Mouse (Mus musculus): ENCODE results near the gene Stat4. TPM values are rescaled to one million over a fixed set of nuclear protein-coding genes. Genes with fewer than 3 reads are reported as not detected.

The Stat4 gene
- polyA plus RNA-seq, 1 experiment from 2014 or later: 0.93 TPM

GRCm38 (mm10) chr1:52100496-52100895 lies 113.5 kb downstream of the Stat4 start:
- Histone ChIP-seq H3K27me3 (ENCODE audit: control insufficient read depth, insufficient read depth, low read length) (no peaks in the 10 kb centered on the region), H3K27ac (ENCODE audit: low read depth, low read length) (no peak overlapping the region), H3K4me2 (replicated peaks; ENCODE audit: low read depth, low read length) (no peak overlapping the region), H3K4me1 (replicated peaks; ENCODE audit: control insufficient read depth, insufficient read depth, low read length) (no peaks in the 10 kb centered on the region), H3K9me3 (ENCODE audit: control insufficient read depth, low read length) (no peaks in the 10 kb centered on the region), H3K36me3 (ENCODE audit: control insufficient read depth, insufficient read depth, low read length) (no peaks in the 10 kb centered on the region), H3K4me3 (ENCODE audit: low read depth, low read length) (no peak overlapping the region), H3K9ac (ENCODE audit: low read depth, low read length) (no peak overlapping the region)
- DNase-seq (ENCODE audit: low spot score) (no peak), ATAC-seq (ENCODE audit: low FRiP score) (no peak)
- WGBS: 73% methylated on average over 6 of the region's 6 CpGs

DNA sequence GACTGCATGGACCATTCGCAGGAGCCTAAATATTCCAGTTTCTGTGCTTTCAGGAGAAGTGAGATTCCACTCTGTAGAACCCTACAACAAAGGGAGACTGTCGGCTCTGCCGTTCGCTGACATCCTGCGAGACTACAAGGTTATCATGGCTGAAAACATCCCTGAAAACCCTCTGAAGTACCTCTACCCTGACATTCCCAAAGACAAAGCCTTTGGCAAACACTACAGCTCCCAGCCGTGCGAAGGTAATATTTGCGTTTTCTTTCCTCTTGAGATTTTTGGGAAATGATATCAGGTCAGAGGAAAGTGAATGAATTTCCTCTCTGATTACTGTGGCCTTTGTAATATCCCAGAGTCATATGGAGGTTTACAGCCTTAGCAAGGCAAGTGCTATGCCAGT lies 115.8 kb downstream of the Stat4 start:
- ATAC-seq (ENCODE audit: low FRiP score): no peak
- H3K27me3 ChIP-seq (ENCODE audit: control insufficient read depth, insufficient read depth, low read length): no peaks in the 10 kb centered on the region
- no peak overlapping the region for H3K4me3 ChIP-seq (ENCODE audit: low read depth, low read length)
- H3K9ac ChIP-seq (ENCODE audit: low read depth, low read length): no peak overlapping the region
- no peak overlapping the region for H3K4me2 ChIP-seq (replicated peaks; ENCODE audit: low read depth, low read length)
- DNase-seq (ENCODE audit: low spot score): no peak
- no peaks in the 10 kb centered on the region for H3K4me1 ChIP-seq (replicated peaks; ENCODE audit: control insufficient read depth, insufficient read depth, low read length)
- no peaks in the 10 kb centered on the region for H3K9me3 ChIP-seq (ENCODE audit: control insufficient read depth, low read length)
- 94% methylated on average over 8 of the region's 8 CpGs for WGBS
- no peak overlapping the region for H3K27ac ChIP-seq (ENCODE audit: low read depth, low read length)
- no peaks in the 10 kb centered on the region for H3K36me3 ChIP-seq (ENCODE audit: control insufficient read depth, insufficient read depth, low read length)

GRCm38 (mm10) chr1:52107206-52107605 lies 120.3 kb downstream of the Stat4 start:
- H3K27ac ChIP-seq (ENCODE audit: low read depth, low read length): no peak overlapping the region
- 93% methylated on average over 11 of the region's 11 CpGs for WGBS
- no peak overlapping the region for H3K4me2 ChIP-seq (replicated peaks; ENCODE audit: low read depth, low read length)
- H3K4me3 ChIP-seq (ENCODE audit: low read depth, low read length): no peak overlapping the region
- ATAC-seq (ENCODE audit: low FRiP score) (no peak), DNase-seq (ENCODE audit: low spot score) (no peak)
- H3K27me3 ChIP-seq (ENCODE audit: control insufficient read depth, insufficient read depth, low read length): no peaks in the 10 kb centered on the region
- H3K9ac ChIP-seq (ENCODE audit: low read depth, low read length): no peak overlapping the region
- H3K9me3 ChIP-seq (ENCODE audit: control insufficient read depth, low read length): no peaks in the 10 kb centered on the region
- H3K4me1 ChIP-seq (replicated peaks; ENCODE audit: control insufficient read depth, insufficient read depth, low read length): no peaks in the 10 kb centered on the region
- H3K36me3 ChIP-seq (ENCODE audit: control insufficient read depth, insufficient read depth, low read length): no peaks in the 10 kb centered on the region

DNA sequence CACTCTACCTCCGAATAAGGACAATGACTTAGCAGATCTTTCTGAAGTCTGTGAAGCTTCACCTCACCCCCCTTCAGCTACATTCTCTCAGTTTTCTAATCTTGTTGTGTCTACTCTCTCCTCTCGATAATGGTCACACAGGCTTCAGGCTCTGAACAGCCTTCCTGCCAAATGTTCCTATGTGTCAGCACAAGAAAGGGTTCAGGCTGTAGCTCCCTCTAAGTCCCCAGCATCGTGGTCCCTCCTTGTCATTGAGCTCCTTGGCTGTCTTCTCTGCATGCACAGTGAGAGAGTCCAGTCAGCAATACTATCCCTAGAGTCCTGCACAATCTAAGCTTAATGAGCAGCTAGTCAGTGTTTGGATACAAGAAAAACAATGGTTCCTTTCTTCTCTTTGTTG lies 124.3 kb downstream of the Stat4 start:
- H3K4me1 ChIP-seq (replicated peaks; ENCODE audit: control insufficient read depth, insufficient read depth, low read length): peaks cover 4% of the 10 kb centered on the region; the same call in 1 of the 2 replicates
- H3K4me2 ChIP-seq (replicated peaks; ENCODE audit: low read depth, low read length): no peak overlapping the region
- ATAC-seq (ENCODE audit: low FRiP score): no peak
- H3K9ac ChIP-seq (ENCODE audit: low read depth, low read length): no peak overlapping the region
- no peaks in the 10 kb centered on the region for H3K36me3 ChIP-seq (ENCODE audit: control insufficient read depth, insufficient read depth, low read length)
- no peaks in the 10 kb centered on the region for H3K27me3 ChIP-seq (ENCODE audit: control insufficient read depth, insufficient read depth, low read length)
- no peaks in the 10 kb centered on the region for H3K9me3 ChIP-seq (ENCODE audit: control insufficient read depth, low read length)
- H3K4me3 ChIP-seq (ENCODE audit: low read depth, low read length): no peak overlapping the region
- no peak for DNase-seq (ENCODE audit: low spot score)
- H3K27ac ChIP-seq (ENCODE audit: low read depth, low read length): no peak overlapping the region
- WGBS: 71% methylated on average over 3 of the region's 3 CpGs

GRCm38 (mm10) chr1:52112301-52112700 lies 125.4 kb downstream of the Stat4 start:
- no peak for DNase-seq (ENCODE audit: low spot score)
- Histone ChIP-seq H3K4me3 (ENCODE audit: low read depth, low read length) (no peak overlapping the region), H3K4me1 (replicated peaks; ENCODE audit: control insufficient read depth, insufficient read depth, low read length) (peaks cover 4% of the 10 kb centered on the region; the same call in 1 of the 2 replicates)

GRCm38 (mm10) chr1:52113067-52113665 lies 126.2 kb downstream of the Stat4 start:
- peak; percentile 59 for ATAC-seq (ENCODE audit: low FRiP score)
- 25% methylated on average over 7 of the region's 7 CpGs for WGBS
- H3K9me3 ChIP-seq (ENCODE audit: control insufficient read depth, low read length): no peaks in the 10 kb centered on the region
- peak overlapping the region; percentile 64 for H3K9ac ChIP-seq (ENCODE audit: low read depth, low read length)
- no peak for DNase-seq (ENCODE audit: low spot score)
- peak overlapping the region; percentile 53 for H3K4me2 ChIP-seq (replicated peaks; ENCODE audit: low read depth, low read length)
- no peaks in the 10 kb centered on the region for H3K36me3 ChIP-seq (ENCODE audit: control insufficient read depth, insufficient read depth, low read length)
- peak overlapping the region; percentile 31 for H3K4me3 ChIP-seq (ENCODE audit: low read depth, low read length)
- peaks cover 4% of the 10 kb centered on the region; the same call in 1 of the 2 replicates for H3K4me1 ChIP-seq (replicated peaks; ENCODE audit: control insufficient read depth, insufficient read depth, low read length)
- H3K27ac ChIP-seq (ENCODE audit: low read depth, low read length): peak overlapping the region; percentile 62; the same call in 1 of the 2 replicates
- H3K27me3 ChIP-seq (ENCODE audit: control insufficient read depth, insufficient read depth, low read length): no peaks in the 10 kb centered on the region

More at GRCm38 (mm10) chr1:52112301-52112700, 125.4 kb downstream of the Stat4 start:
- Histone ChIP-seq H3K27me3 (ENCODE audit: control insufficient read depth, insufficient read depth, low read length) (no peaks in the 10 kb centered on the region), H3K27ac (ENCODE audit: low read depth, low read length) (no peak overlapping the region), H3K36me3 (ENCODE audit: control insufficient read depth, insufficient read depth, low read length) (no peaks in the 10 kb centered on the region), H3K4me2 (replicated peaks; ENCODE audit: low read depth, low read length) (no peak overlapping the region), H3K9ac (ENCODE audit: low read depth, low read length) (no peak overlapping the region), H3K9me3 (ENCODE audit: control insufficient read depth, low read length) (no peaks in the 10 kb centered on the region)
- WGBS: 80% methylated on average over 1 of the region's 1 CpGs
- no peak for ATAC-seq (ENCODE audit: low FRiP score)

GRCm38 (mm10) chr1:52113666-52114069 lies 126.7 kb downstream of the Stat4 start:
- DNase-seq (ENCODE audit: low spot score): peak; percentile 99
- H3K4me1 ChIP-seq (replicated peaks; ENCODE audit: control insufficient read depth, insufficient read depth, low read length): peaks cover 4% of the 10 kb centered on the region; the same call in 1 of the 2 replicates
- peak overlapping the region; percentile 53 for H3K4me2 ChIP-seq (replicated peaks; ENCODE audit: low read depth, low read length)
- 1% methylated on average over 32 of the region's 32 CpGs for WGBS
- peak; percentile 98 for ATAC-seq (ENCODE audit: low FRiP score)
- no peaks in the 10 kb centered on the region for H3K27me3 ChIP-seq (ENCODE audit: control insufficient read depth, insufficient read depth, low read length)
- H3K9ac ChIP-seq (ENCODE audit: low read depth, low read length): peak overlapping the region; percentile 64
- H3K27ac ChIP-seq (ENCODE audit: low read depth, low read length): peak overlapping the region; percentile 62; the same call in 1 of the 2 replicates
- H3K9me3 ChIP-seq (ENCODE audit: control insufficient read depth, low read length): no peaks in the 10 kb centered on the region
- peak overlapping the region; percentile 31 for H3K4me3 ChIP-seq (ENCODE audit: low read depth, low read length)
- no peaks in the 10 kb centered on the region for H3K36me3 ChIP-seq (ENCODE audit: control insufficient read depth, insufficient read depth, low read length)

DNA sequence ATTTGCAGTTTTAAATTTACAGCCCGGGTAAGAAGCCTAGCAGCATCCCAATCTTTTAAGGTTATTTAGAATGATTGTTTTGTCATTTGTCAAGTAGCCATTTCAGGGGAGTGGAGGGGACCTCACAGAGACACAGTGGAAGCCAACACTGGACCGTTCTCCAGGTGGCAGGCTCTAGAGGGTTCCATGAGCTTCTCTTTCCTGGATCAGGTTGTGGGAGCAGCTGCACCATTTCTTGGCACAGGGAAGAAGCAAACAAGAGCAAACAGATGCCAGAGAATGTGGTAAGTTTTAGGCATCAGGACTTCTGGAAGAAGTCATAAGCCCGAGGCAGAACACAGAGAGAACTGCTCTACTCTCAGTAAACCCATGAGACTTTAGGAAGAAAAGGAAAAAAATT lies 129.5 kb downstream of the Stat4 start:
- H3K4me2 ChIP-seq (replicated peaks; ENCODE audit: low read depth, low read length): no peak overlapping the region
- H3K4me3 ChIP-seq (ENCODE audit: low read depth, low read length): no peak overlapping the region
- no peaks in the 10 kb centered on the region for H3K27me3 ChIP-seq (ENCODE audit: control insufficient read depth, insufficient read depth, low read length)
- H3K27ac ChIP-seq (ENCODE audit: low read depth, low read length): no peak overlapping the region
- no peak overlapping the region for H3K9ac ChIP-seq (ENCODE audit: low read depth, low read length)
- 79% methylated on average over 3 of the region's 3 CpGs for WGBS
- ATAC-seq (ENCODE audit: low FRiP score) (no peak), DNase-seq (ENCODE audit: low spot score) (no peak)
- H3K9me3 ChIP-seq (ENCODE audit: control insufficient read depth, low read length): no peaks in the 10 kb centered on the region
- peaks cover 4% of the 10 kb centered on the region; the same call in 1 of the 2 replicates for H3K4me1 ChIP-seq (replicated peaks; ENCODE audit: control insufficient read depth, insufficient read depth, low read length)
- H3K36me3 ChIP-seq (ENCODE audit: control insufficient read depth, insufficient read depth, low read length): no peaks in the 10 kb centered on the region

GRCm38 (mm10) chr1:52117777-52118176 lies 130.8 kb downstream of the Stat4 start:
- no peaks in the 10 kb centered on the region for H3K36me3 ChIP-seq (ENCODE audit: control insufficient read depth, insufficient read depth, low read length)
- H3K4me1 ChIP-seq (replicated peaks; ENCODE audit: control insufficient read depth, insufficient read depth, low read length): peaks cover 4% of the 10 kb centered on the region; the same call in 1 of the 2 replicates
- no peaks in the 10 kb centered on the region for H3K9me3 ChIP-seq (ENCODE audit: control insufficient read depth, low read length)
- DNase-seq (ENCODE audit: low spot score): no peak
- no peaks in the 10 kb centered on the region for H3K27me3 ChIP-seq (ENCODE audit: control insufficient read depth, insufficient read depth, low read length)
- no peak overlapping the region for H3K27ac ChIP-seq (ENCODE audit: low read depth, low read length)
- WGBS: 81% methylated on average over 1 of the region's 1 CpGs
- H3K4me2 ChIP-seq (replicated peaks; ENCODE audit: low read depth, low read length): no peak overlapping the region
- H3K4me3 ChIP-seq (ENCODE audit: low read depth, low read length): no peak overlapping the region
- ATAC-seq (ENCODE audit: low FRiP score): no peak
- no peak overlapping the region for H3K9ac ChIP-seq (ENCODE audit: low read depth, low read length)
